Mouse (Mus musculus) lung, postnatal 25 days (tissue): ENCODE measurements around the gene Adgrl1.

ENCODE experiments used
- DNase-seq: peaks from one replicate; pipeline ENCODE4 v3.0.0; 2022; ENCODE audit warnings: low spot score

The Adgrl1 gene

GRCm38 (mm10) chr8:83901566-83902485, 1.9 kb downstream of the Adgrl1 start:
- DNase-seq, result no peak

GRCm38 (mm10) chr8:83902961-83903666, 3.2 kb downstream of the Adgrl1 start:
- no peak for DNase-seq

- no peak for DNase-seq
These were observed 8.7 kb downstream of the Adgrl1 start for GRCm38 (mm10) chr8:83908583-83908982.

- DNase-seq, result no peak
These were observed 9.4 kb downstream of the Adgrl1 start for GRCm38 (mm10) chr8:83909311-83909710.

- DNase-seq, result peak; percentile 36
These were observed 12.2 kb downstream of the Adgrl1 start for GRCm38 (mm10) chr8:83911809-83912731.

GRCm38 (mm10) chr8:83914232-83914631, 14.3 kb downstream of the Adgrl1 start:
- DNase-seq, result no peak

- DNase-seq, result no peak
These were observed 15.0 kb downstream of the Adgrl1 start for GRCm38 (mm10) chr8:83914860-83915259.

- no peak for DNase-seq
These were observed 16.1 kb downstream of the Adgrl1 start for GRCm38 (mm10) chr8:83916015-83916414.

- DNase-seq, result no peak
These were observed 17.7 kb downstream of the Adgrl1 start for GRCm38 (mm10) chr8:83917566-83917965.

- peak; percentile 79 for DNase-seq
These were observed 21.7 kb downstream of the Adgrl1 start for GRCm38 (mm10) chr8:83921558-83921957.

- no peak for DNase-seq
These were observed 22.8 kb downstream of the Adgrl1 start for GRCm38 (mm10) chr8:83922727-83923126.

- DNase-seq, result no peak
These were observed 24.7 kb downstream of the Adgrl1 start for GRCm38 (mm10) chr8:83924585-83924984.

GRCm38 (mm10) chr8:83926266-83926665, 26.4 kb downstream of the Adgrl1 start:
- DNase-seq, result no peak

- no peak for DNase-seq
These were observed 34.3 kb downstream of the Adgrl1 start for GRCm38 (mm10) chr8:83934222-83934621.

GRCm38 (mm10) chr8:83934994-83935393, 35.1 kb downstream of the Adgrl1 start:
- no peak for DNase-seq

GRCm38 (mm10) chr8:83935435-83935834, 35.5 kb downstream of the Adgrl1 start:
- no peak for DNase-seq

- no peak for DNase-seq
These were observed 37.7 kb downstream of the Adgrl1 start for GRCm38 (mm10) chr8:83937645-83938044.

GRCm38 (mm10) chr8:83938330-83938729, 38.4 kb downstream of the Adgrl1 start:
- no peak for DNase-seq

- no peak for DNase-seq
These were observed 41.3 kb downstream of the Adgrl1 start for GRCm38 (mm10) chr8:83941066-83941677.

GRCm38 (mm10) chr8:83942446-83942845, 42.5 kb downstream of the Adgrl1 start:
- no peak for DNase-seq

- no peak for DNase-seq
These were observed 45.6 kb downstream of the Adgrl1 start for GRCm38 (mm10) chr8:83945540-83945939.

- no peak for DNase-seq
These were observed 54.8 kb downstream of the Adgrl1 start for GRCm38 (mm10) chr8:83954749-83955105.
